Mouse (Mus musculus) thymus, postnatal 36 days (tissue): ENCODE measurements around the gene Dmrt1.

Experiments used
- DNase-seq, 2 experiments: peaks; one replicate each; pipeline ENCODE4 v3.0.0; 2022; ENCODE audit warnings: mixed read lengths in 2 of 2

The Dmrt1 gene

GRCm38 (mm10) chr19:25574431-25574830 lies 69.0 kb downstream of the Dmrt1 start:
- DNase-seq: no peak

GRCm38 (mm10) chr19:25574981-25575814 lies 69.8 kb downstream of the Dmrt1 start:
- no peak for DNase-seq

GRCm38 (mm10) chr19:25578358-25578757 lies 72.9 kb downstream of the Dmrt1 start:
- DNase-seq: no peak

GRCm38 (mm10) chr19:25579440-25579839 lies 74.0 kb downstream of the Dmrt1 start:
- DNase-seq: no peak

- no peak for DNase-seq
Observed at GRCm38 (mm10) chr19:25597717-25598232, 92.4 kb downstream of the Dmrt1 start.

GRCm38 (mm10) chr19:25598626-25599025 lies 93.2 kb downstream of the Dmrt1 start:
- DNase-seq: no peak

GRCm38 (mm10) chr19:25601966-25602365 lies 96.5 kb downstream of the Dmrt1 start:
- DNase-seq: no peak

- DNase-seq: no peak
Observed at GRCm38 (mm10) chr19:25607461-25608205, 102.2 kb downstream of the Dmrt1 start.

- DNase-seq: no peak
Observed at GRCm38 (mm10) chr19:25608206-25608580, 102.8 kb downstream of the Dmrt1 start.

- no peak for DNase-seq
Observed at GRCm38 (mm10) chr19:25608961-25609850, 103.8 kb downstream of the Dmrt1 start.

- no peak for DNase-seq
Observed at GRCm38 (mm10) chr19:25610015-25610410, 104.6 kb downstream of the Dmrt1 start, which contains the start of gene Dmrt3. Gene Dmrt3, plus strand, starts transcription at chr19:25610301.

GRCm38 (mm10) chr19:25610411-25611111 lies 105.1 kb downstream of the Dmrt1 start:
- no peak for DNase-seq

GRCm38 (mm10) chr19:25611116-25611515 lies 105.7 kb downstream of the Dmrt1 start:
- DNase-seq: no peak

- no peak for DNase-seq
Observed at GRCm38 (mm10) chr19:25611876-25612805, 106.7 kb downstream of the Dmrt1 start.

GRCm38 (mm10) chr19:25612806-25613295 lies 107.4 kb downstream of the Dmrt1 start:
- DNase-seq: no peak

GRCm38 (mm10) chr19:25613476-25614300 lies 108.3 kb downstream of the Dmrt1 start:
- DNase-seq: no peak

- no peak for DNase-seq
Observed at GRCm38 (mm10) chr19:25615889-25616288, 110.5 kb downstream of the Dmrt1 start.

- peak; percentile 33 to 41 for DNase-seq
Observed at GRCm38 (mm10) chr19:25622291-25623251, 117.2 kb downstream of the Dmrt1 start.
